Mouse (Mus musculus): Measurements from ENCODE around the gene Ephx1.
A peak's percentile ranks its signal among the peaks of the same experiment; 100 is the strongest.

Gene Ephx1

DNA sequence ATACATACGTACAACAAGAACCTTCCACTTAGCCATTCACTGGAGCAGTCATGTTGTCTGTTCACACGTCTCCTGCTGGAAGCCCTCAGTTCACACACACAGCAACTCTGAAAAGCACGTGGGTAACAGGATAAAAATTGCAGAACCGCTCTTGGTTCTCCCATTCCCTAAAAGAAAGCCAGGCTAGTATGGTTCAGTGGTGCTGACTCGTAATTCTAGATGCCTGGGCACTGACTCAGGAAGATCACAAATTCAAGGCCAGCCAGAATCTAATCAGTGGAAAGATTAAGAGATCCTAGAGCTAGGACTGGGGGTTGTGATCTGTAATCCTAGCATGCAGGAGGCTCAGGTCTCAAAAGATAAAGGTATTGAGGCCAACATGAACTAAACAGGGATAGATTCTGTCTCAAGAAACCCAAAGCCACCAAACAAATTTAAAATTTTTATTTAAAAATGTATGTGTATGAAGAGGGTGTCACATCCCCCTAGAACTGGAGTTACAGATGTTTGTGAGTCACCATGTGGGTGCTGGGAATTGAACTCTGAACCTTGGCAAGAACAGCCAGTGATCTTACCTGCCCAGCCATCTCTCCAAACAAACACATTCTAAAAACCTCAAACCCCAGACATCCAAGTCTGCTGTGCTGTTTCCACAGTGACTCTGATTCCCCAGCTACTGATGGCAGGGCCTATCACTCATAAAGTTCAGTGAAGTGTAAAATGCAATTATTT lies at the start of gene Ephx1:
TSS of gene Ephx1 (minus strand) at position 149 of the 732 bp plus-strand sequence.
- DNase-seq (ENCODE audit: inconsistent ontology term) = peak; percentile 85

DNA sequence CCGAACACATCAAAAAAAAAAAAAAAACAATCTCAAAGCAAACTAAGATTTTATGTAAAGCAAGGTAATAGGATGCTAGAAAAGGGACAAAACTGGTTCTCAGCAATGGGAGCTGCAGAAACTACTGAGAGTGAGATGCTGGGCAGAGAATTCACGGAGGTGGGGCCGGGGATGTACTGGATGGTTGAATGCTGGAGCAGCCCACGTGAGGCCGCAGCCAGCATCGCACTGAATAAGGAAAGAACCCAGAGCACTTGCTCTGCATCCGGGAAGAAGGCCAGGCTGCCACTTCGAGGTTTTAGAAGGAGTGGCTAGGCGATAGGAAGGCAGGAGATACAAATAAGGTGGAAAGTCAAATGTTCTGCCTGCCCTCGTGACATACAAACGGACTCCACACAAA lies 49.0 kb upstream of the Ephx1 start:
- no peak for DNase-seq (ENCODE audit: inconsistent ontology term)

GRCm38 (mm10) chr1:181068344-181068743 lies 47.6 kb upstream of the Ephx1 start:
- no peak for DNase-seq (ENCODE audit: inconsistent ontology term)

GRCm38 (mm10) chr1:181064648-181065047 lies 43.9 kb upstream of the Ephx1 start:
- no peak for DNase-seq (ENCODE audit: inconsistent ontology term)

DNA sequence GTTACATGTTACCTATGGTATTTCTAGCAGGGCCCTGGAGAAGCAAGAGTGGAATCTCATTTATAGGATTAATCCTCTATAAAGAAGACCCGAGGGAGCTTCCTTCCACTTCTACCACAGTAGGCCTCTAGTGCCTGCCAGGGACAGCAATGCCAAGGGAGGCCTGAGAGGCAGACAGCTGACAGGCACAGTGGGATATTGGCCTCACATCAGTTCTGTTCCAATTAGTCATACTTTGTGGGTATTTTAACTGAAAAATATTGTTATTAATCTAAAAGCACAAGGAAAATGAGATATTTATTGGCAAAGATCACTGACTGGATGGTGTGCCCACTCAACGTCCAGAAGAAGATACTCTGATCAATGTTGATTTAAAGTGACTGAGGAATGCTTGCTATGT lies 43.3 kb upstream of the Ephx1 start:
- DNase-seq (ENCODE audit: inconsistent ontology term) = peak; percentile 85

- peak; percentile 15 for DNase-seq (ENCODE audit: inconsistent ontology term)
Measured at GRCm38 (mm10) chr1:181061784-181062485, 41.2 kb upstream of the Ephx1 start.

DNA sequence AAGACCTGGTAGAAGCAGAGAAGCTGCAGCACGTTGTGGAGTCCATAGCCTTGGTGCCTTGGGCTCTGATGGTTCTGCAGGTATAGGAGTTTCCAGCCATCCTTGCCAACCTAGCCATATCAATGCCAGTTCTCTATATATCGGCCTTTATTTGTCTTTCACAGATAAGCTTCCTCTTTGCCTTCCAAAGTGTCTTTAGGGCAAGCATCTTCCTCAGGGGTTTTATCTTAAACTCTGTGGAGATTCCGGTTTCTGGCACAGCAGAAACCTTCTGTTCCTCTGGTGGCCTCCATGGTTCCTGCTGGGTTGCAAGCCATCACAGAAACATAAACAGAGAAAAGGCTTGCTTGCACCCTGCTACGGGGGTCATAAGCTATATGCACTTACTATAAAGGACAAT lies 32.2 kb upstream of the Ephx1 start:
- DNase-seq (ENCODE audit: inconsistent ontology term) = no peak

- no peak for DNase-seq (ENCODE audit: inconsistent ontology term)
Measured at GRCm38 (mm10) chr1:181050937-181051336, 30.2 kb upstream of the Ephx1 start, which contains the start of gene 9130409I23Rik. TSS of gene 9130409I23Rik (plus strand) at chr1:181051237.

GRCm38 (mm10) chr1:181049328-181049842 lies 28.7 kb upstream of the Ephx1 start:
- no peak for DNase-seq (ENCODE audit: inconsistent ontology term)

DNA sequence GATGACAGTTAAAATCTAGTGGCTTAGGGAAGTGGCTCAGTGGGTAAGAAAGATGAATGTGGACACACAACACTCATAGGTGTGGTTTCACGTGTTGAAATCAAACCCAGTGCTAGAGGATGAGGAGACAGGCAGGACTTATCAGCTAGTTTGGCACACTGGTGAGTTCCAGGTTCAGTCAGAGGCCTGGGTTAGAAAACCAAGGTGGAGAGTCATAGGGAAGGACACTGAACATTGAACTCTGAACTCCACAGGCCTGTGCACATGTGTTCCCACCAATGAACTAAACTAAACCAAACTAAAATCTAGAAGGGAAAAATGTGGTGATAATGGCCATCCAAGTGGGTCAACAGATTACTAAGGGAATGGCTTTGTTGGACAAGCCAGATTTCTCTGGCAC lies 26.8 kb upstream of the Ephx1 start:
- no peak for DNase-seq (ENCODE audit: inconsistent ontology term)

DNA sequence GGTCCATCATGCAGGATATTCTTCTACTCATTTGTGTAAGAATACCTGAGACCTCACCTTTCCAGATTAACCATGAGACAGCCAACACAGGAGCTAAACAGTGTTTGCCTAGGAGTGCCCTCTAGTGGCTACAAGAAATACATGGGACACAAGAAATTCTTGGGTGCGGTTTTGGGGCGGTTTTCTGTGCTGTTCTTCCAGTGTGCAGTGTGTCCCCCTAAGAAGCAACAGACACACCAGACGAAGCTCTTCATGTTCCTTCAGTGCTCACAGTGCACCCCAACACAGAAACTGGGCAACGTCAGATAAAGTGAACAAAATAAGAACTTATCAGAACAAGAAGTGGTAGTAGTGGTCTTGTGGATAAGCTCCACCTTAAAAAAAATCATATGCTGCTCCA lies 18.9 kb upstream of the Ephx1 start:
- DNase-seq (ENCODE audit: inconsistent ontology term) = peak; percentile 47

- no peak for DNase-seq (ENCODE audit: inconsistent ontology term)
Measured at GRCm38 (mm10) chr1:181037623-181038022, 16.9 kb upstream of the Ephx1 start.

DNA sequence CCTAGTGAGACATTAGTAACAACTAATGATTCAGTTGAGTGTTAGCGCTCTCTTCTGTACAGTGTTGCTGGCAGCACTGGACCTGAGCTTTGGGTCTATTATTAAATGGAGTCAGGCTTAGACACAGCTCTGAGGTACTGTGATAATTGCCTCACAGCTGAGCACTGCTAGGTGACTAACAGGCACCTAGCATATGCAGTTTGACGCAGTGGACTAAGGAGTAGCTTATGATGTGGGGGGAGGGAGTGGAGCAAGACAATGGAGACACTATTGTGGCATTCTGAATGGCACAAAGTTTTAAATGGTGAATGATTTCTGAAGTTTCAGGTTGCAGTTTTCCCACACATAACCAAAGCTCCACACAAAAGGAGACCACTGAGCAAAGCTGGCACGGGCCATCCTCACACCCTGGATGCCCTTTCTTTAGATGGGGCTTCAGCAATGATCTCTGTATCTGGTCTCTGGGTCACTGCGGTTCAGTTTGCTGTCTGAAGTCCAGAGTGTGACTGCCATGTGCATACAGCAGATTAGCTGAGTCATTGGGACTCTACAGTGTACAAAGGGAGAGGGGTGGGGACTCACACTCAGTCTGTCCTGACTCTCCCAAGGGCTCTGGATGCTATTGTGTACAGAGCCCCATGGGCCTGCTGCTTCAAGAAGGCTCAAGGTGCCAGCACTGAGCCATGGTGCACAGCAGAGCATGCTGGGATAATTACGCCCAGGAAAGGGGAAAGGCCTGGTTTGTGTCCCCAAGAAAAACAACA lies 14.5 kb upstream of the Ephx1 start:
- peak; percentile 57 for DNase-seq (ENCODE audit: inconsistent ontology term)

- DNase-seq (ENCODE audit: inconsistent ontology term) = peak; percentile 73
Measured at GRCm38 (mm10) chr1:181022265-181022664, 1.6 kb upstream of the Ephx1 start.

GRCm38 (mm10) chr1:181021488-181021865 lies 773 bp upstream of the Ephx1 start:
- no peak for DNase-seq (ENCODE audit: inconsistent ontology term)

DNA sequence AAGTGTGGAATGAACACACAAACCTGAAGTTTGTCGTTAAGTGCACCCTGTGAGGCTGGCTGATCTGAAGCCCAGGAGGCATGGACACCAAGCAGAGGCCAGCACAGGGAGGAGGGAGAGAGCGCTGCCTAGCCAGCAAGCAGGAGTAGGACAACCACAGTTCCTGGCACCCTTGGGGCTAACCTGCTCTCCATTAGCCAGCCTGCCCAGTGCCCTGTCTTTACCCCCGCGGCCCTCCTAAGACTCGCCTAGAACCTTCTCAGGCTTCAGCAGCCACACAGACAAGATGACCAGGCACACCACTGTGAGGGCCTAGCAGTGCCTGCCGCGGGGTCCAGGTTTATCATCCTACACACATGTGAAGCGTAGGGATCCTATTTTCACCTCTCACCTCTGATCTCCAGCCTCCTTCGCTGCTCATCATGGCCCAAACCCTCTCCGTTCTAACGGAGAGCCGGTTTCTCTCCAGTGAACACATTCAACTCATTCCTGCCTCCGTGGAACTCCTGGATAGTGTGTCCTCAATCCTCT lies 2.7 kb downstream of the Ephx1 start:
- DNase-seq (ENCODE audit: inconsistent ontology term) = no peak

GRCm38 (mm10) chr1:181017212-181017711 lies 3.4 kb downstream of the Ephx1 start:
- peak; percentile 88 for DNase-seq (ENCODE audit: inconsistent ontology term)

DNA sequence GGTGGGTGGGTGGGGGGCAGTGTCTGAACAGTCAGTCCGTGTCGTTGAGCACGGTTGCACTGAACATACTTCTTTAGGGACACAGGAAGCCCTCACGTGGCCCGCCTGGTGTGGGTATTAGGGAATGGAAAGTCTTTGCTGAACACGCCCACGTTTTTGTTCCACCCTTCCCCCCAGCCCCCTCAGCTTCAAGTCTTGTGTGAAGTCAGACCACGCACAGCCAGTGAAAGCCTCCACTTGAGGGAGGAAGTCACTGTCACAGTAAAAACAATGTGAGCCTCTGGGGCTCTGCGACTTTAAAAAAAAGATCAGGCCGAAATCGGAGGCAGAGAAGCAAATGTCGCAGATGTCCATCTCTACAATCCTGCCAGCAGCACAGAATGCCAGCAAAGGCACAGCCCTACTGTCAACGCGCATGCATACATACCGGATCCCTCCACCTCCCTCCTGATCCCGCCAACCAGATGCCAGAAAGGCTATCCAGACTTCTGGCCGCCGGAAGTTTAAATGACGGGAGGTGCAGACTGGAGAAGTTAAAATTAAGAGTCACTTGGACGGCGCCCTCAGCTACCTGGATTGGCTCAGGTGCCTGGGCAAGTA lies 4.1 kb downstream of the Ephx1 start:
- DNase-seq (ENCODE audit: inconsistent ontology term) = peak; percentile 99

GRCm38 (mm10) chr1:181016045-181016444 lies 4.7 kb downstream of the Ephx1 start:
- peak; percentile 60 for DNase-seq (ENCODE audit: inconsistent ontology term)

GRCm38 (mm10) chr1:181015558-181015957 lies 5.1 kb downstream of the Ephx1 start:
- peak; percentile 97 for DNase-seq (ENCODE audit: inconsistent ontology term)

Data from Muller cell, postnatal 12 days (primary cell).